Mouse (Mus musculus): ENCODE measurements around the gene Snrpa. TPM values are rescaled to one million over a fixed set of nuclear protein-coding genes. Genes with fewer than 3 reads are reported as not detected.
A peak's percentile ranks its signal among the peaks of the same experiment; 100 is the strongest.
"Not testable (repeated sequence)": the region's sequence is repeated elsewhere in the genome, so short reads cannot be mapped to it uniquely, and the experiment has no call there.

The Snrpa gene
- polyA plus RNA-seq (2011; ENCODE audit: insufficient read depth, insufficient read length, low read depth, missing spikeins): 228 and 239 TPM in 2 replicates

GRCm38 (mm10) chr7:27195681-27196611, at the start of gene Snrpa, which contains the start of gene BC024978:
TSS of gene Snrpa (minus strand) at chr7:27196271.
TSS of gene BC024978 (plus strand) at chr7:27195781.
- TF ChIP-seq EP300 (IDR thresholded peaks at IDR 0.05; ENCODE audit: insufficient read depth, low read depth, low read length) (0 out of 2 replicates have a peak, but pooled peaks have one; percentile 48), CTCF (IDR thresholded peaks at IDR 0.05; ENCODE audit: low read depth, low read length) (no peak), POLR2A (IDR thresholded peaks at IDR 0.05; ENCODE audit: insufficient read depth, low read length) (peak; percentile 64)
- Histone ChIP-seq H3K27ac (ENCODE audit: insufficient read depth, low read length) (peak within 1 kb of the TSS; percentile 86), H3K4me1 (ENCODE audit: control insufficient read depth, insufficient read depth, low read length) (peaks cover 4% of the 10 kb centered on the region), H3K4me3 (ENCODE audit: low read depth, low read length) (peak within 1 kb of the TSS; percentile 88), H3K9ac (ENCODE audit: low read depth, poor library complexity, severe bottlenecking) (peak within 1 kb of the TSS; percentile 84), H3K27me3 (ENCODE audit: control insufficient read depth, insufficient read depth, low read length, poor library complexity, severe bottlenecking) (no peaks in the 10 kb centered on the region), H3K9me3 (replicated peaks; ENCODE audit: control insufficient read depth, insufficient read depth, low read length, poor library complexity, severe bottlenecking) (no peaks in the 10 kb centered on the region), H3K36me3 (ENCODE audit: control insufficient read depth, insufficient read depth, low read length, poor library complexity, severe bottlenecking) (peaks cover 37% of the 10 kb centered on the region)

- H3K36me3 ChIP-seq (ENCODE audit: control insufficient read depth, insufficient read depth, low read length, poor library complexity, severe bottlenecking): not testable (repeated sequence)
These were observed 48.0 kb upstream of the Snrpa start for GRCm38 (mm10) chr7:27244088-27244487.

GRCm38 (mm10) chr7:27243211-27243610, 47.1 kb upstream of the Snrpa start:
- peak overlapping the region; percentile 42; the same call in 1 of the 2 replicates for H3K27ac ChIP-seq (ENCODE audit: insufficient read depth, low read length)
- no peak overlapping the region for H3K9ac ChIP-seq (ENCODE audit: low read depth, poor library complexity, severe bottlenecking)
- H3K9me3 ChIP-seq (replicated peaks; ENCODE audit: control insufficient read depth, insufficient read depth, low read length, poor library complexity, severe bottlenecking): no peaks in the 10 kb centered on the region
- no peak overlapping the region for H3K4me3 ChIP-seq (ENCODE audit: low read depth, low read length)
- no peaks in the 10 kb centered on the region for H3K36me3 ChIP-seq (ENCODE audit: control insufficient read depth, insufficient read depth, low read length, poor library complexity, severe bottlenecking)
- TF ChIP-seq CTCF (IDR thresholded peaks at IDR 0.05; ENCODE audit: low read depth, low read length) (no peak), POLR2A (IDR thresholded peaks at IDR 0.05; ENCODE audit: insufficient read depth, low read length) (no peak), EP300 (IDR thresholded peaks at IDR 0.05; ENCODE audit: insufficient read depth, low read depth, low read length) (no peak)
- H3K27me3 ChIP-seq (ENCODE audit: control insufficient read depth, insufficient read depth, low read length, poor library complexity, severe bottlenecking): no peaks in the 10 kb centered on the region
- peaks cover 6% of the 10 kb centered on the region for H3K4me1 ChIP-seq (ENCODE audit: control insufficient read depth, insufficient read depth, low read length)

More at GRCm38 (mm10) chr7:27244088-27244487, 48.0 kb upstream of the Snrpa start:
- not testable (repeated sequence) for H3K9me3 ChIP-seq (replicated peaks; ENCODE audit: control insufficient read depth, insufficient read depth, low read length, poor library complexity, severe bottlenecking); H3K27ac ChIP-seq (ENCODE audit: insufficient read depth, low read length); H3K27me3 ChIP-seq (ENCODE audit: control insufficient read depth, insufficient read depth, low read length, poor library complexity, severe bottlenecking); H3K4me1 ChIP-seq (ENCODE audit: control insufficient read depth, insufficient read depth, low read length); H3K4me3 ChIP-seq (ENCODE audit: low read depth, low read length); H3K9ac ChIP-seq (ENCODE audit: low read depth, poor library complexity, severe bottlenecking)
- peak; percentile 13 for TF ChIP-seq CTCF (IDR thresholded peaks at IDR 0.05; ENCODE audit: low read depth, low read length)

- no peaks in the 10 kb centered on the region for H3K27me3 ChIP-seq (ENCODE audit: control insufficient read depth, insufficient read depth, low read length, poor library complexity, severe bottlenecking)
- H3K9ac ChIP-seq (ENCODE audit: low read depth, poor library complexity, severe bottlenecking): no peak overlapping the region
- H3K4me1 ChIP-seq (ENCODE audit: control insufficient read depth, insufficient read depth, low read length): peaks cover 8% of the 10 kb centered on the region
- H3K36me3 ChIP-seq (ENCODE audit: control insufficient read depth, insufficient read depth, low read length, poor library complexity, severe bottlenecking): no peaks in the 10 kb centered on the region
- TF ChIP-seq EP300 (IDR thresholded peaks at IDR 0.05; ENCODE audit: insufficient read depth, low read depth, low read length) (no peak), POLR2A (IDR thresholded peaks at IDR 0.05; ENCODE audit: insufficient read depth, low read length) (no peak), CTCF (IDR thresholded peaks at IDR 0.05; ENCODE audit: low read depth, low read length) (no peak)
- H3K27ac ChIP-seq (ENCODE audit: insufficient read depth, low read length): no peak overlapping the region
- H3K4me3 ChIP-seq (ENCODE audit: low read depth, low read length): no peak overlapping the region
- H3K9me3 ChIP-seq (replicated peaks; ENCODE audit: control insufficient read depth, insufficient read depth, low read length, poor library complexity, severe bottlenecking): no peaks in the 10 kb centered on the region
These were observed 42.5 kb upstream of the Snrpa start for GRCm38 (mm10) chr7:27238568-27238967.

- Histone ChIP-seq H3K9me3 (replicated peaks; ENCODE audit: control insufficient read depth, insufficient read depth, low read length, poor library complexity, severe bottlenecking) (no peaks in the 10 kb centered on the region), H3K27ac (ENCODE audit: insufficient read depth, low read length) (no peak overlapping the region), H3K9ac (ENCODE audit: low read depth, poor library complexity, severe bottlenecking) (no peak overlapping the region), H3K27me3 (ENCODE audit: control insufficient read depth, insufficient read depth, low read length, poor library complexity, severe bottlenecking) (no peaks in the 10 kb centered on the region), H3K4me3 (ENCODE audit: low read depth, low read length) (no peak overlapping the region), H3K4me1 (ENCODE audit: control insufficient read depth, insufficient read depth, low read length) (peaks cover 4% of the 10 kb centered on the region), H3K36me3 (ENCODE audit: control insufficient read depth, insufficient read depth, low read length, poor library complexity, severe bottlenecking) (no peaks in the 10 kb centered on the region)
- TF ChIP-seq CTCF (IDR thresholded peaks at IDR 0.05; ENCODE audit: low read depth, low read length): peak; percentile 39
- no peak for TF ChIP-seq POLR2A (IDR thresholded peaks at IDR 0.05; ENCODE audit: insufficient read depth, low read length)
These were observed 41.5 kb upstream of the Snrpa start for GRCm38 (mm10) chr7:27237527-27237926.

- H3K27me3 ChIP-seq (ENCODE audit: control insufficient read depth, insufficient read depth, low read length, poor library complexity, severe bottlenecking): no peaks in the 10 kb centered on the region
- H3K4me1 ChIP-seq (ENCODE audit: control insufficient read depth, insufficient read depth, low read length): peaks cover 2% of the 10 kb centered on the region
- H3K9ac ChIP-seq (ENCODE audit: low read depth, poor library complexity, severe bottlenecking): no peak overlapping the region
- no peak for TF ChIP-seq EP300 (IDR thresholded peaks at IDR 0.05; ENCODE audit: insufficient read depth, low read depth, low read length)
- TF ChIP-seq CTCF (IDR thresholded peaks at IDR 0.05; ENCODE audit: low read depth, low read length): no peak
- no peak for TF ChIP-seq POLR2A (IDR thresholded peaks at IDR 0.05; ENCODE audit: insufficient read depth, low read length)
- no peak overlapping the region for H3K27ac ChIP-seq (ENCODE audit: insufficient read depth, low read length)
- H3K4me3 ChIP-seq (ENCODE audit: low read depth, low read length): no peak overlapping the region
- no peaks in the 10 kb centered on the region for H3K9me3 ChIP-seq (replicated peaks; ENCODE audit: control insufficient read depth, insufficient read depth, low read length, poor library complexity, severe bottlenecking)
- no peaks in the 10 kb centered on the region for H3K36me3 ChIP-seq (ENCODE audit: control insufficient read depth, insufficient read depth, low read length, poor library complexity, severe bottlenecking)
These were observed 39.7 kb upstream of the Snrpa start for GRCm38 (mm10) chr7:27235726-27236125.
